Mouse (Mus musculus): ENCODE measurements around the gene Gcgr.

DNA sequence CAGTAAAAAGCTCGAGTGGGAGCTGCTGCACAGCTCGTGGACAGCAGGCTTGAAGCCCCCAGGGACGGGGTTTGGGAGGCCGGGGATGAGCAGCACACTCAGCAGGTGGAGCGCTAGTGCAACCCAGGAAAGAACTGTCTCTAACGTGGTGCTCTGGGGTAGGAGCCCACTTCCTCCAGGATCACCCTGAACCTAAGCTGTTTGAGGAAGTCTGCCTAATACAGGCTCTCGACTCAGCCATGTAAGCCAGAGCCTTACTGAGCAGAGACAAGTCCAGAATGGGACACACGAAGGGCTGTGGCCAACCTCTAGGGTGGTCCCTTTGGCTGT is 8.4 kb downstream of the Gcgr start:
- TF ChIP-seq CTCF (IDR thresholded peaks at IDR 0.05) (no peak), EP300 (IDR thresholded peaks at IDR 0.05) (no peak)

Data from lung, postnatal 0 days (tissue).